Mouse (Mus musculus) spleen, adult 2 months (tissue): ENCODE data around the gene Gpc6.

ENCODE experiments used
- CTCF ChIP-seq: fragments of 200-500 bp; IDR thresholded peaks from 2 replicates; pipeline ENCODE4 v1.5.1; 2011; ENCODE audit warnings: mild to moderate bottlenecking, inconsistent platforms; ENCODE audit not compliant: insufficient read depth, insufficient read length, insufficient replicate concordance; ENCODE audit errors: extremely low read depth
- POLR2A ChIP-seq: fragments of 200-500 bp; IDR thresholded peaks from 2 replicates; pipeline ENCODE4 v1.6.1; 2011; ENCODE audit warnings: low read depth, low read length, inconsistent platforms

DNA sequence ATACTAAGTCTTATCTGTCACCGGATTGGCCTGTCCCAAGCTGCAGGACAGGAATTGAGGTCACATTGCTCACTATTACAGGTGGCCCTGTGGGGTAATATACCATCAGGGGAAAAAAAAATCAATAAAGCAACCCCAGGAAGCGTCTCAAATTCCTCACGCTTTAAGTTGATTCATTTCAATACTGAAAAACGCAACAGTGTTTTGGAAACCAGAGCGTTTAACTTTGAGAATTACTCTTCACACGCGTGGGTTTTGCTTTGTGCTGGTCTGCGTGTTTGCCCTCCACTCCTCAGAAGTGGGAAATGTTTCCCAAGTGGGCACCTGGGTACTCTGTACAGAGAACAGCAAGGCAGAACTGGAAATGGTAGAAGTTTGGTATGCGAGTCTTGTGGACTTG lies 13.6 kb downstream of the Gpc6 start:
- TF ChIP-seq POLR2A, result no peak
- TF ChIP-seq CTCF, result no peak
